Mouse (Mus musculus): Measurements from ENCODE around the gene P2ry10. TPM values are rescaled to one million over a fixed set of nuclear protein-coding genes. Genes with fewer than 3 reads are reported as not detected.

The P2ry10 gene
- total and polyA plus RNA-seq, 3 experiments, result 8.3 to 42.2 (median 9.7) TPM

GRCm38 (mm10) chrX:107143930-107144329, 55.6 kb downstream of the P2ry10 start:
- Histone ChIP-seq H3K4me2 (ENCODE audit: insufficient read depth, low read depth, poor library complexity, severe bottlenecking) (no peak overlapping the region), H3K4me3 (replicated peaks in 1 of 3; ENCODE audit: low read depth in 2 of 3, low read length in 2 of 3, poor library complexity in 1 of 3) (no peak overlapping the region), H3K9me3 (replicated peaks; ENCODE audit: low read length) (no peaks in the 10 kb centered on the region), H3K27me3 (replicated peaks) (no peaks in the 10 kb centered on the region), H3K79me2 (replicated peaks; ENCODE audit: control insufficient read depth, extremely low read depth, insufficient read depth, poor library complexity, severe bottlenecking) (no peaks in the 10 kb centered on the region), H3K9ac (ENCODE audit: insufficient read depth, low read depth) (no peak overlapping the region), H3K36me3 (replicated peaks in 1 of 2; ENCODE audit: control insufficient read depth in 1 of 2, insufficient read depth in 1 of 2, low read length in 1 of 2) (no peaks in the 10 kb centered on the region), H3K4me1 (ENCODE audit: control insufficient read depth in 1 of 2, insufficient read depth in 2 of 2) (no peaks in the 10 kb centered on the region), H3K27ac (ENCODE audit: insufficient read depth, low read depth) (no peak overlapping the region)
- DNase-seq (ENCODE audit: extremely low read depth), result no peak
- dilution Hi-C loops (cut with MboI; ENCODE audit: extremely low pct_ligation_motif_present, extremely low pct_unique_long_range_greater_than_20kb, low sequenced_read_pairs), result no loop called here
- in situ Hi-C loops (cut with MboI; ENCODE audit: low pct_ligation_motif_present, low pct_unique_long_range_greater_than_20kb, low sequenced_read_pairs), result no loop called here
- TF ChIP-seq MEF2A (IDR thresholded peaks at IDR 0.05; ENCODE audit: borderline replicate concordance, low read depth, low read length) (no peak), SMC3 (IDR thresholded peaks at IDR 0.05; ENCODE audit: low read depth, low read length) (no peak), RCOR1 (conservative IDR thresholded peaks at IDR 0.05; ENCODE audit: low read depth, low read length) (no peak)

GRCm38 (mm10) chrX:107148681-107149080, 60.4 kb downstream of the P2ry10 start, which contains the start of gene P2ry10b:
Gene P2ry10b, plus strand, starts transcription at chrX:107148927.
- no peak for DNase-seq (ENCODE audit: extremely low read depth)
- Histone ChIP-seq H3K36me3 (replicated peaks in 1 of 2; ENCODE audit: control insufficient read depth in 1 of 2, insufficient read depth in 1 of 2, low read length in 1 of 2) (no peaks in the 10 kb centered on the region), H3K4me2 (ENCODE audit: insufficient read depth, low read depth, poor library complexity, severe bottlenecking) (peak within 1 kb of the TSS; percentile 13; the same call in 1 of the 2 replicates), H3K4me3 (replicated peaks in 1 of 3; ENCODE audit: low read depth in 2 of 3, low read length in 2 of 3, poor library complexity in 1 of 3) (peak within 1 kb of the TSS in 1 of 3 experiments; percentile 45), H3K9ac (ENCODE audit: insufficient read depth, low read depth) (no peak within 1 kb of the TSS), H3K27me3 (replicated peaks) (no peaks in the 10 kb centered on the region), H3K4me1 (ENCODE audit: control insufficient read depth in 1 of 2, insufficient read depth in 2 of 2) (no peaks in the 10 kb centered on the region), H3K27ac (ENCODE audit: insufficient read depth, low read depth) (no peak within 1 kb of the TSS), H3K9me3 (replicated peaks; ENCODE audit: low read length) (no peaks in the 10 kb centered on the region), H3K79me2 (replicated peaks; ENCODE audit: control insufficient read depth, extremely low read depth, insufficient read depth, poor library complexity, severe bottlenecking) (no peaks in the 10 kb centered on the region)
- dilution Hi-C loops (cut with MboI; ENCODE audit: extremely low pct_ligation_motif_present, extremely low pct_unique_long_range_greater_than_20kb, low sequenced_read_pairs), result no loop called here
- TF ChIP-seq POLR2AphosphoS2 (IDR thresholded peaks at IDR 0.05; ENCODE audit: low read depth, low read length), result no peak
- TF ChIP-seq CTCF (conservative IDR thresholded peaks at IDR 0.05 in 1 of 2, IDR thresholded peaks at IDR 0.05 in 1 of 2; ENCODE audit: low read depth in 2 of 2, low read length in 2 of 2), result no peak
- TF ChIP-seq MAX (IDR thresholded peaks at IDR 0.05; ENCODE audit: low read length), result no peak
- no peak for TF ChIP-seq JUN (IDR thresholded peaks at IDR 0.05; ENCODE audit: insufficient read depth, low read depth, low read length)
- no peak for TF ChIP-seq GABPA (IDR thresholded peaks at IDR 0.05; ENCODE audit: insufficient replicate concordance, low read depth, low read length)
- in situ Hi-C loops (cut with MboI; ENCODE audit: low pct_ligation_motif_present, low pct_unique_long_range_greater_than_20kb, low sequenced_read_pairs), result no loop called here

GRCm38 (mm10) chrX:107149391-107149993, 61.2 kb downstream of the P2ry10 start:
- no peak overlapping the region for H3K9ac ChIP-seq (ENCODE audit: insufficient read depth, low read depth)
- H3K79me2 ChIP-seq (replicated peaks; ENCODE audit: control insufficient read depth, extremely low read depth, insufficient read depth, poor library complexity, severe bottlenecking), result no peaks in the 10 kb centered on the region
- DNase-seq (ENCODE audit: extremely low read depth), result no peak
- in situ Hi-C loops (cut with MboI; ENCODE audit: low pct_ligation_motif_present, low pct_unique_long_range_greater_than_20kb, low sequenced_read_pairs) (no loop called here), dilution Hi-C loops (cut with MboI; ENCODE audit: extremely low pct_ligation_motif_present, extremely low pct_unique_long_range_greater_than_20kb, low sequenced_read_pairs) (no loop called here)
- peak overlapping the region in 2 of 3 experiments; percentile 15 to 45 for H3K4me3 ChIP-seq (replicated peaks in 1 of 3; ENCODE audit: low read depth in 2 of 3, low read length in 2 of 3, poor library complexity in 1 of 3)
- no peaks in the 10 kb centered on the region for H3K9me3 ChIP-seq (replicated peaks; ENCODE audit: low read length)
- H3K27me3 ChIP-seq (replicated peaks), result no peaks in the 10 kb centered on the region
- H3K36me3 ChIP-seq (replicated peaks in 1 of 2; ENCODE audit: control insufficient read depth in 1 of 2, insufficient read depth in 1 of 2, low read length in 1 of 2), result no peaks in the 10 kb centered on the region
- no peaks in the 10 kb centered on the region for H3K4me1 ChIP-seq (ENCODE audit: control insufficient read depth in 1 of 2, insufficient read depth in 2 of 2)
- H3K27ac ChIP-seq (ENCODE audit: insufficient read depth, low read depth), result no peak overlapping the region
- TF ChIP-seq CTCF (conservative IDR thresholded peaks at IDR 0.05 in 1 of 2, IDR thresholded peaks at IDR 0.05 in 1 of 2; ENCODE audit: low read depth in 2 of 2, low read length in 2 of 2) (no peak), EP300 (IDR thresholded peaks at IDR 0.05; ENCODE audit: low read length) (peak; percentile 33; the same call in 1 of the 2 replicates), TBP (conservative IDR thresholded peaks at IDR 0.05; ENCODE audit: low read depth, low read length) (0 out of 2 replicates have a peak, but pooled peaks have one; percentile 26), ELF1 (IDR thresholded peaks at IDR 0.05; ENCODE audit: low read depth, low read length) (no peak), MXI1 (IDR thresholded peaks at IDR 0.05; ENCODE audit: low read depth, low read length) (no peak), SIN3A (IDR thresholded peaks at IDR 0.05; ENCODE audit: low read length) (0 out of 2 replicates have a peak, but pooled peaks have one; percentile 36), MYC (IDR thresholded peaks at IDR 0.05; ENCODE audit: low read depth, low read length) (peak; percentile 16; the same call in 1 of the 2 replicates), SMC3 (IDR thresholded peaks at IDR 0.05; ENCODE audit: low read depth, low read length) (no peak), JUND (conservative IDR thresholded peaks at IDR 0.05; ENCODE audit: low read depth, low read length) (peak; percentile 68), USF1 (IDR thresholded peaks at IDR 0.05; ENCODE audit: low read depth, low read length) (no peak), CHD2 (IDR thresholded peaks at IDR 0.05; ENCODE audit: low read length) (no peak), MEF2A (IDR thresholded peaks at IDR 0.05; ENCODE audit: borderline replicate concordance, low read depth, low read length) (peak; percentile 76), JUN (IDR thresholded peaks at IDR 0.05; ENCODE audit: insufficient read depth, low read depth, low read length) (peak; percentile 70; the same call in 1 of the 2 replicates), NRF1 (IDR thresholded peaks at IDR 0.05; ENCODE audit: low read depth, low read length) (no peak)
- H3K4me2 ChIP-seq (ENCODE audit: insufficient read depth, low read depth, poor library complexity, severe bottlenecking), result peak overlapping the region; percentile 13; the same call in 1 of the 2 replicates
